Mouse (Mus musculus): Measurements from ENCODE around the gene Btf3.

Gene Btf3

DNA sequence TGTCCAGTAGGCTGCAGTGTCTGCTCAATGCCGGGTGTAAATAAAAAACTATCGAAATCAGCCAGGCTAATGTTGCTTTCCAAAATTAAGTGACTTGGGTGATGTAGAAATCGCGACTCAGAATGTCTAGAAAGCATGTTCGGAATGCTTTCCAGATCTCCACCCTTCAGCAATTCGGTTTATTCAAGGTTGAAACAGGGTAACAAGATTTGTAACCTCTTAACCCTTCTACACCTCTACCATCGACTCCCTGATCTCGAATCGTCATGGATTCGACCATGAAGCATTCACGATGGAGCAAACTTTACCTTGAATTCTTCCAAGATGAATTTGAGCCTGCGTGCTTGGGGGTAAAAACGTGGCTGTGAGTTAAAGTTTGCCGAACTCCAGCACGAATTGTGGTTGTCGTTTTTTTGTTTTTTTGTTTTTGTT is 456 bp upstream of the Btf3 start:
- no peaks in the 10 kb centered on the region for H3K27me3 ChIP-seq (ENCODE audit: insufficient read depth, low read length)
- no peak for TF ChIP-seq POU5F1 (IDR thresholded peaks at IDR 0.05; ENCODE audit: borderline replicate concordance, low read length)
- no peak for TF ChIP-seq CTCF (conservative IDR thresholded peaks at IDR 0.05; ENCODE audit: low read length)
- TF ChIP-seq NANOG (IDR thresholded peaks at IDR 0.05; ENCODE audit: borderline replicate concordance, low read length) = no peak

DNA sequence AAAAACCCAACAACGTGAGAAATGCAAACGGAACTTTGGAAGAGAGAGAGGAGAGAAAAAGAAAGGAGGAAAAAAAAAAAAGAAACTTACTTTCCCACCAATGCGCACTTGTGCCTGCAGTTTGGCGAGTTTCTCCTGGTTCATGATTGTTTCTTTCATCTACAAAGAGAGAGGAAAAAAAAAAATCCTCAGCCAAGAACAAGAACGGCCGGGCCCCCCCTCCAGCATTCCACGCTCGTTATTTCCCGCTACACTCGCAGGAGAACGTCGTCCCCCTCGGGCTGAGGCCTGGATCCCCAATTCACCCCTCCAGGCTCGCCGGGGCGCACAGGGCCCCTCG is 696 bp downstream of the Btf3 start:
- Histone ChIP-seq H3K4me3 (replicated peaks; ENCODE audit: low read length) (peak overlapping the region; percentile 92), H3K36me3 (ENCODE audit: insufficient read depth, low read length) (peaks cover 42% of the 10 kb centered on the region), H3K27me3 (ENCODE audit: insufficient read depth, low read length) (no peaks in the 10 kb centered on the region), H3K4me1 (replicated peaks; ENCODE audit: low read depth, low read length) (peaks cover 53% of the 10 kb centered on the region), H3K9me3 (ENCODE audit: low read length) (no peaks in the 10 kb centered on the region)
- TF ChIP-seq CTCF (conservative IDR thresholded peaks at IDR 0.05; ENCODE audit: low read length) (no peak), POU5F1 (IDR thresholded peaks at IDR 0.05; ENCODE audit: borderline replicate concordance, low read length) (no peak), NANOG (IDR thresholded peaks at IDR 0.05; ENCODE audit: borderline replicate concordance, low read length) (no peak)

More for the DNA sequence above, 456 bp upstream of the Btf3 start:
- Histone ChIP-seq H3K36me3 (ENCODE audit: insufficient read depth, low read length) (peaks cover 31% of the 10 kb centered on the region), H3K4me1 (replicated peaks; ENCODE audit: low read depth, low read length) (peaks cover 42% of the 10 kb centered on the region), H3K4me3 (replicated peaks; ENCODE audit: low read length) (peak overlapping the region; percentile 92), H3K9me3 (ENCODE audit: low read length) (no peaks in the 10 kb centered on the region)

DNA sequence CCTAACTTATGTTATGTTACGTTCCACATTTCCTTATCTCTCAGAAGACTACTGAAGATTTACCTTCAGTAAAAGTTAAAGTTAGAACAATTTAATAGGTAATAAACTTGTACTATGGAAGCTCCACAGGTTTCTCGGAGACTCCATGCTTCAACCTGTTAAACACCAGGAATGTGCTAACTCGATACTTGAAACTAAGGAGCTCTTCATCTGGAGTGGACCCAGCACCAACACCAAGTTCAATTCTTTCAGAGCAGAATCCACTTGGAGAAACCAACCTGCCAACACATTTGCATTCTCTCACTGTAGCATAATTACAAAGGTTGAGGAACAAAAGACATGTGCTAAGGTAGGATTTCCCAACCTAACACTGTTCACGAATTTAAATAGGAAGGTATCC is 1.7 kb downstream of the Btf3 start:
- no peaks in the 10 kb centered on the region for H3K27me3 ChIP-seq (ENCODE audit: insufficient read depth, low read length)
- no peaks in the 10 kb centered on the region for H3K9me3 ChIP-seq (ENCODE audit: low read length)
- TF ChIP-seq CTCF (conservative IDR thresholded peaks at IDR 0.05; ENCODE audit: low read length) (no peak), NANOG (IDR thresholded peaks at IDR 0.05; ENCODE audit: borderline replicate concordance, low read length) (no peak), POU5F1 (IDR thresholded peaks at IDR 0.05; ENCODE audit: borderline replicate concordance, low read length) (no peak)
- peak overlapping the region; percentile 92 for H3K4me3 ChIP-seq (replicated peaks; ENCODE audit: low read length)
- H3K36me3 ChIP-seq (ENCODE audit: insufficient read depth, low read length) = peaks cover 52% of the 10 kb centered on the region
- H3K4me1 ChIP-seq (replicated peaks; ENCODE audit: low read depth, low read length) = peaks cover 61% of the 10 kb centered on the region

DNA sequence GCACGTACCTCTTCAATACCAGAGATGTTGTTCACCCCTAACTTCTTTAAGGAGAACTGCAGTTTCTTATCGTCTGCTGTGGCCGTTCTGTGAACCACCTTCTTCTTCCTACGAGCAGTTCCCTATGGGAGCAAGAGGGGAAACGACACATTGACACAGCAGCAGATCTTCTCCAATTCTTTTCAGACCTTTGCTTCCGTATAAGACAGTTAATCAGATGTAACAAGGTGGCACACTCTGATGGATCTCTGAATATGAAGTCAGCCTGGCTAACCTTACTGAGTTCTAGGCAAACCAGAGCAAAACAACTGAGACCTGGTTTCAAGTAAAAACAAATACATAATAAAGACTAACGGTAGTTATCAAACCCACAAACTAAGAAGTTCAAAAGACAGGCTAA is 3.2 kb downstream of the Btf3 start:
- Histone ChIP-seq H3K4me1 (replicated peaks; ENCODE audit: low read depth, low read length) (peaks cover 73% of the 10 kb centered on the region), H3K27me3 (ENCODE audit: insufficient read depth, low read length) (no peaks in the 10 kb centered on the region), H3K36me3 (ENCODE audit: insufficient read depth, low read length) (peaks cover 65% of the 10 kb centered on the region), H3K4me3 (replicated peaks; ENCODE audit: low read length) (0 out of 2 replicates have a peak overlapping the region, but pooled peaks have one; percentile 92), H3K9me3 (ENCODE audit: low read length) (no peaks in the 10 kb centered on the region)
- TF ChIP-seq NANOG (IDR thresholded peaks at IDR 0.05; ENCODE audit: borderline replicate concordance, low read length) (no peak), CTCF (conservative IDR thresholded peaks at IDR 0.05; ENCODE audit: low read length) (no peak), POU5F1 (IDR thresholded peaks at IDR 0.05; ENCODE audit: borderline replicate concordance, low read length) (no peak)

DNA sequence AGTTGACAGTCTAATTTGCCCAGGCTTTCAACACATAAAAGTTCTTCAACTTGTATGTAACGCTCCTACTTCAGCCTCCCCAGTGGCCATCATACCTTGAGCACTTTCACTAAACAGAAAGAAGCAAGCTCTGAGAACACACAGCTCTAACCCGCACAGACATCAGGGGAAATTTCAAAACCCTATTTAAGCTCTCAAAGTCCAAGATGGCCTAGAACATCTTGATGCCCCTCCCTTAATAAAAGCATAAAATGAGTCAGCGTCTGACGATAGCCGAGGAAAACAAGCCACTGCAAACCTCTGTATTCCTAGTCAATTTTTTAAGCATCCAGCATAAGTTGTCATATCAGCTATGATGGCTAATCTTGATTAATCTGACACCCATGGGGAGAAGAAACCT is 5.2 kb downstream of the Btf3 start:
- no peaks in the 10 kb centered on the region for H3K9me3 ChIP-seq (ENCODE audit: low read length)
- H3K27me3 ChIP-seq (ENCODE audit: insufficient read depth, low read length) = no peaks in the 10 kb centered on the region
- H3K4me3 ChIP-seq (replicated peaks; ENCODE audit: low read length) = 0 out of 2 replicates have a peak overlapping the region, but pooled peaks have one; percentile 2
- TF ChIP-seq CTCF (conservative IDR thresholded peaks at IDR 0.05; ENCODE audit: low read length) (no peak), NANOG (IDR thresholded peaks at IDR 0.05; ENCODE audit: borderline replicate concordance, low read length) (no peak), POU5F1 (IDR thresholded peaks at IDR 0.05; ENCODE audit: borderline replicate concordance, low read length) (no peak)
- peaks cover 85% of the 10 kb centered on the region for H3K4me1 ChIP-seq (replicated peaks; ENCODE audit: low read depth, low read length)
- H3K36me3 ChIP-seq (ENCODE audit: insufficient read depth, low read length) = peaks cover 82% of the 10 kb centered on the region

DNA sequence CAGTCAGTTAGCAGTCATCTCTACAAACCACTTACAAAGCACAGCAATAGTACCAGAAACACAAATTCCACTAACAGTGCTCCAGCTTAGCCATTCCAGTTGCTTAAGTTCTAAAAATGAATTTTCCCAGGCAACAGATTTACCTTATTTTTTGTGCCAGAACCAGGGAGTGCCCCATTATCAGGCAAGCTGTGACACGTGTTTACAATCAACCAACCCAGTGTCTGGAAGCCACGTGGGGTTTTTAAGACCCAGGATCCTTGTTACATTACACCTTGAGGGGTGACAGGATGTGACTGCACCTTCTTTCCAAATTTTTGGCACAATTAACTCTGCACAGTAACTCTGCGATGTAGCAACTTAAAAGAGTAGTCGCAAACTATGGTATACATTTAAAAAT is 8.1 kb downstream of the Btf3 start:
- Histone ChIP-seq H3K4me3 (replicated peaks; ENCODE audit: low read length) (no peak overlapping the region), H3K27me3 (ENCODE audit: insufficient read depth, low read length) (no peaks in the 10 kb centered on the region), H3K36me3 (ENCODE audit: insufficient read depth, low read length) (peaks cover 66% of the 10 kb centered on the region), H3K4me1 (replicated peaks; ENCODE audit: low read depth, low read length) (peaks cover 82% of the 10 kb centered on the region), H3K9me3 (ENCODE audit: low read length) (peaks cover 7% of the 10 kb centered on the region)
- TF ChIP-seq POU5F1 (IDR thresholded peaks at IDR 0.05; ENCODE audit: borderline replicate concordance, low read length) = no peak
- TF ChIP-seq NANOG (IDR thresholded peaks at IDR 0.05; ENCODE audit: borderline replicate concordance, low read length) = no peak
- no peak for TF ChIP-seq CTCF (conservative IDR thresholded peaks at IDR 0.05; ENCODE audit: low read length)

DNA sequence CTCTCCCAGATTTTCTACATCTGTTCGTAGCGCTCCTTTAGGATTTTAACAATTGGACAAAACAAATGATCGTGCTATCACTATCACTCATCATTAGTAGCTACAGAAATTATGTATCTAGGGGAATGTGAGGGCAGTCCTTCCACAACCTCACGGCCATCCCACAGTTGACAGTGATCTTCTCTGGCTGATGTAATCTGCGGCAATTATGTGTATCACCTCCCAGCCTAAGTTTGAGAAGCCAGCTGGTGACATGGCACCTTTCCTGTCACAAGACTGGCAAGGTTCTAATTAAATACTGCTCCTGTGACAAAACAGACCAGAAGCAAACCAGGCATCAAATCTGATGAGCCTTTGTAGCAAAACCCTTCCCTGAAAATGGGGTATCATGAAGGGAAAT is 8.8 kb downstream of the Btf3 start:
- no peak overlapping the region for H3K4me3 ChIP-seq (replicated peaks; ENCODE audit: low read length)
- peaks cover 8% of the 10 kb centered on the region for H3K9me3 ChIP-seq (ENCODE audit: low read length)
- H3K4me1 ChIP-seq (replicated peaks; ENCODE audit: low read depth, low read length) = peaks cover 75% of the 10 kb centered on the region
- peaks cover 59% of the 10 kb centered on the region for H3K36me3 ChIP-seq (ENCODE audit: insufficient read depth, low read length)
- TF ChIP-seq CTCF (conservative IDR thresholded peaks at IDR 0.05; ENCODE audit: low read length) = no peak
- no peak for TF ChIP-seq NANOG (IDR thresholded peaks at IDR 0.05; ENCODE audit: borderline replicate concordance, low read length)
- no peak for TF ChIP-seq POU5F1 (IDR thresholded peaks at IDR 0.05; ENCODE audit: borderline replicate concordance, low read length)
- no peaks in the 10 kb centered on the region for H3K27me3 ChIP-seq (ENCODE audit: insufficient read depth, low read length)

DNA sequence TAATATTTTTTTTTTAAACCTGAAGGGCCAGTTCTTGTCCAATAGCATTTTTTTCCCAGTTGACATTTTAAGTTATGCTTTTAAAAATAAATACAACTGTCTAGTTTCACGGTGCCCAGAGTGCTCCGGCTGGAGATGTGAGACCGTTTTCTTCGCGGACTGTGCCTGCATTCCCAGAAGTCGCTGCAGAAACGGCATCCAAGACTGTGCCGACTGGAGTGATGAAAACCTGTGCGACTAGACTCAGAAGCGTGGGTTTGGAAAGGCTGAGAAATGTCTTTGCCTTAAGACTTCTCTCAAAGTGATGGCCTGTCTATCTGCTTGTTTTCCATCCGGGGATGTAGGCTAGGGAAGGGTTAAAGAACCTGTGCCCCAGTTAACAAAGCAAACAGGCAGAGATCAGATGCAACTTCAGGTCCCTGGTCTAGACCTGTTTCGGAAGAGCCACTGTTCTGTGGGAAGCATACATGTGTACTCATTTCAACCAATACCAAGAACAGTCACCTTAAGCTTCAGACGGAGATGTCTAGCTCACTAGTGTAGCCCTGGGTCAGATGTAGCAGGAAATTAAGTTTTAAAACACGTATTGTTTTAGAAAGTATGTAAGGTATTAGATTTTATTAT is 9.8 kb downstream of the Btf3 start:
- Histone ChIP-seq H3K36me3 (ENCODE audit: insufficient read depth, low read length) (peaks cover 48% of the 10 kb centered on the region), H3K9me3 (ENCODE audit: low read length) (peaks cover 8% of the 10 kb centered on the region), H3K4me1 (replicated peaks; ENCODE audit: low read depth, low read length) (peaks cover 64% of the 10 kb centered on the region), H3K27me3 (ENCODE audit: insufficient read depth, low read length) (no peaks in the 10 kb centered on the region), H3K4me3 (replicated peaks; ENCODE audit: low read length) (peak overlapping the region; percentile 35)
- TF ChIP-seq NANOG (IDR thresholded peaks at IDR 0.05; ENCODE audit: borderline replicate concordance, low read length) = no peak
- no peak for TF ChIP-seq CTCF (conservative IDR thresholded peaks at IDR 0.05; ENCODE audit: low read length)
- TF ChIP-seq POU5F1 (IDR thresholded peaks at IDR 0.05; ENCODE audit: borderline replicate concordance, low read length) = no peak

DNA sequence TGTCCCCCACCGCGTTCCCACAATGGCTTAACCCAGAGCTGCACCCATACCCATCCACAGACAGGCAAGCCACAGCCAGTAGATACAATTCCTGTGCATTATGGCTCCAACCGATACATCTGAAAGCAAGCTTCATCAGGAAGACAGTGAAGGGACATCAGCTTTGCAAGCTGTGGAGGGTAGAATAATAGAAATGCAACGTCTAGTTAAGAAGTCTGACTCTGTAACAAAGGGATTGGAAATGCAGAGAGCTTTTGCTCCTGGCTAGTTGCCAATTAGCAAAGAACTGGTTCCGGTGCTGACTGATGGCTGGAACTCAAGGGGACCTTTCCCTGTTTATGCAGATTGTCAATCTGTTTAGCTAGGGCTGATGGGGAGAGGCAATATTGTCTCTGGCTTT is 10.4 kb downstream of the Btf3 start:
- no peak for TF ChIP-seq POU5F1 (IDR thresholded peaks at IDR 0.05; ENCODE audit: borderline replicate concordance, low read length)
- TF ChIP-seq NANOG (IDR thresholded peaks at IDR 0.05; ENCODE audit: borderline replicate concordance, low read length) = peak; percentile 82
- peaks cover 8% of the 10 kb centered on the region for H3K9me3 ChIP-seq (ENCODE audit: low read length)
- H3K4me3 ChIP-seq (replicated peaks; ENCODE audit: low read length) = peak overlapping the region; percentile 35
- H3K27me3 ChIP-seq (ENCODE audit: insufficient read depth, low read length) = no peaks in the 10 kb centered on the region
- H3K4me1 ChIP-seq (replicated peaks; ENCODE audit: low read depth, low read length) = peaks cover 59% of the 10 kb centered on the region
- peaks cover 42% of the 10 kb centered on the region for H3K36me3 ChIP-seq (ENCODE audit: insufficient read depth, low read length)

Data from E14TG2a.4 (cell line).